Mouse (Mus musculus) adipocyte (in vitro differentiated cells): Measurements from ENCODE around the gene Bag1.

Experiments
- DNase-seq: peaks from one replicate; pipeline ENCODE4 v3.0.0-alpha.2; 2016; ENCODE audit warnings: low spot score

Gene Bag1

GRCm38 (mm10) chr4:40889252-40889651, 58.8 kb downstream of the Bag1 start:
- peak; percentile 48 for DNase-seq

GRCm38 (mm10) chr4:40888839-40889238, 59.3 kb downstream of the Bag1 start:
- DNase-seq: no peak
